Mouse (Mus musculus): ENCODE results near the gene H3f3a. TPM values are rescaled to one million over a fixed set of nuclear protein-coding genes. Genes with fewer than 3 reads are reported as not detected.

Gene H3f3a
- total and polyA plus RNA-seq, 3 experiments, result 571 to 1,420 (median 715) TPM

DNA sequence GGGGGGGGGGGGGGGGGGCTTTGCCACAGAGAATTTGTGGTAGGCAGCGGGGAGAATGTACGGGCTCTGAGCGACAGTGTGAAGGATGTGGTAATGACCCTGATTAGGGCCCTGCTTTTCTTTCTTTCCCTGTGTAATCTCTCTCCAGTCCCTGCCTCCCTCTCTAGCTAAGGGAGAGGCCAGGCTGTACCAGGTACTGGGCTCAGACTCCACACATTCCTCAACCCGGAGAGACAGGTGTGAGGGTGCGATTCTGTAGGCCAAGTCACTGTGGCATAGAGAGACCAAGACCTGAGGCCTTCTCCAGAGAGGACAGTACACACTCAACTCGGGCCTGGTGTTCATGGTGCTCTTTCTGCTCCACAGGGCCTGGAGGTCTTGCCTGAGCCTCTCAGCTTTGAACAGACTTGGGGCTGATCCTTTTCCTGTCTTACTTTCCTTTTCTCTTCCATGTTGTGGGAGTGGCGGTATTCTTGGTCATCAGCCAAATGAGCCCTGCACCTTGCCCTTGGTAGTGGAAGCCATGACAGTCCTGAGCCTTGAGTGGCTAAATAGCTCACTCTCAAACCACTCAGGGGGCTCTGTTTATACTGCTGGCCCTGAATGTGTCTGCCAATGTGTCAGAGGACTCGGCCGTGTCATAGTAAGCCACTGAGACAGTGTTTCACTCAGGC is 30.7 kb downstream of the H3f3a start:
- dilution Hi-C loops (cut with MboI; ENCODE audit: extremely low pct_ligation_motif_present, extremely low pct_unique_long_range_greater_than_20kb, low sequenced_read_pairs), result no loop called here
- H3K4me1 ChIP-seq (ENCODE audit: control insufficient read depth in 1 of 2, insufficient read depth in 2 of 2), result 0 out of 4 replicates have a peak, but pooled peaks cover 0 to 2% of the 10 kb centered on the region in 2 experiments
- no peak overlapping the region for H3K27ac ChIP-seq (ENCODE audit: insufficient read depth, low read depth)
- H3K36me3 ChIP-seq (replicated peaks in 1 of 2; ENCODE audit: control insufficient read depth in 1 of 2, insufficient read depth in 1 of 2, low read length in 1 of 2), result no peaks in the 10 kb centered on the region
- H3K4me3 ChIP-seq (replicated peaks in 1 of 3; ENCODE audit: low read depth in 2 of 3, low read length in 2 of 3, poor library complexity in 1 of 3), result no peak overlapping the region
- in situ Hi-C loops (cut with MboI; ENCODE audit: low pct_ligation_motif_present, low pct_unique_long_range_greater_than_20kb, low sequenced_read_pairs), result no loop called here
- no peak for TF ChIP-seq MEF2A (IDR thresholded peaks at IDR 0.05; ENCODE audit: borderline replicate concordance, low read depth, low read length)
- no peak for TF ChIP-seq JUND (conservative IDR thresholded peaks at IDR 0.05; ENCODE audit: low read depth, low read length)
- no peak for TF ChIP-seq IRF4 (IDR thresholded peaks at IDR 0.05; ENCODE audit: low read depth, low read length)
- no peak overlapping the region for H3K9ac ChIP-seq (ENCODE audit: insufficient read depth, low read depth)
- peaks cover 10% of the 10 kb centered on the region for H3K9me3 ChIP-seq (replicated peaks; ENCODE audit: low read length)
- no peaks in the 10 kb centered on the region for H3K79me2 ChIP-seq (replicated peaks; ENCODE audit: control insufficient read depth, extremely low read depth, insufficient read depth, poor library complexity, severe bottlenecking)
- H3K4me2 ChIP-seq (ENCODE audit: insufficient read depth, low read depth, poor library complexity, severe bottlenecking), result no peak overlapping the region
- DNase-seq (ENCODE audit: extremely low read depth), result no peak
- H3K27me3 ChIP-seq (replicated peaks), result no peaks in the 10 kb centered on the region

DNA sequence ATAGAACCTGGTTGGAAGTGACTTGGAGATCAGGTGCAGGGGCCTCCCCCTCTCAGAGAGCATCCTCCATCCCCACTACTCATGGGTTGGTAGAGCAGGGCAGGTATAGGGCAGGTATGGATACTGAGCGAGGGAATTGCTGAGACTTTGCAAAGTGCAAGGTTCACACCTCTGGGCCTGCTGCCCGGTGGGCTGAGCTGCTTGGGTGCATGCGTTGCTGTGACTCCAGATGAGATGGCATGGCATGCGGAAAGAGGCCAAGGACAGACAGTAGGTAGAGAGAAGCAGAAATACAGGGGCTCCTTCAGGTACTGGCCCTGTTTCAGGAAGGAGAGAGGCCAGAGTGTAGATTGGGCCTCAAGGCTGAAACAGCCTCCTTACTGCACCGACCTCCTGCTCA is 32.5 kb downstream of the H3f3a start:
- dilution Hi-C loops (cut with MboI; ENCODE audit: extremely low pct_ligation_motif_present, extremely low pct_unique_long_range_greater_than_20kb, low sequenced_read_pairs), result no loop called here

DNA sequence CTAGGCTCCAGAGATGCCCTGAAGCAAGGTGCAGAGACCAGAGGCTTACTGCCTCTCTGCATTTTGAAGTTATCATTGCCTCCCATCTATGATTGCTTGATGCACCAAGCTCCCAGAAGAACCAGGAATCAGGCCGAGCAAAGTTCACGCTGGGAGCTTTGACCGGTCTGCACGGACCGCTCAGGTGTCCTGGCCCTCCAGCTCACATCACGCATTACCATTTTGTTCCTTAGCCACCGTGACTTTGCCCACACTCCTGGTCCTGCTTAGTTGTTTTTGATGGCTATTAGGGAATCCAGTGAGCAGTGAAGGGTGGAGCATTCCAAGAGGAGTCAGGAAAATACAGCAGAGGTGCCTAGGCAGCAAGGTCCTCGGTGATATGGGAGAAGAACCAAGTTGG is 33.5 kb downstream of the H3f3a start:
- Histone ChIP-seq H3K4me3 (replicated peaks in 1 of 3; ENCODE audit: low read depth in 2 of 3, low read length in 2 of 3, poor library complexity in 1 of 3) (no peak overlapping the region), H3K4me2 (ENCODE audit: insufficient read depth, low read depth, poor library complexity, severe bottlenecking) (no peak overlapping the region)

More for the DNA sequence above, 32.5 kb downstream of the H3f3a start:
- DNase-seq (ENCODE audit: extremely low read depth), result no peak
- TF ChIP-seq USF2 (conservative IDR thresholded peaks at IDR 0.05; ENCODE audit: low read depth, low read length) (no peak), ZC3H11A (IDR thresholded peaks at IDR 0.05; ENCODE audit: low read depth, low read length) (no peak), MXI1 (IDR thresholded peaks at IDR 0.05; ENCODE audit: low read depth, low read length) (no peak), JUN (IDR thresholded peaks at IDR 0.05; ENCODE audit: insufficient read depth, low read depth, low read length) (no peak), HCFC1 (IDR thresholded peaks at IDR 0.05; ENCODE audit: low read depth, low read length) (no peak), ZNF384 (IDR thresholded peaks at IDR 0.05; ENCODE audit: low read depth, low read length) (no peak), CHD1 (IDR thresholded peaks at IDR 0.05; ENCODE audit: low read depth, low read length) (no peak), MAFK (IDR thresholded peaks at IDR 0.05; ENCODE audit: insufficient replicate concordance, low read length) (no peak), SMC3 (IDR thresholded peaks at IDR 0.05; ENCODE audit: low read depth, low read length) (no peak), ETS1 (conservative IDR thresholded peaks at IDR 0.05; ENCODE audit: low read depth, low read length) (no peak), BHLHE40 (IDR thresholded peaks at IDR 0.05; ENCODE audit: low read depth, low read length) (no peak), MAZ (IDR thresholded peaks at IDR 0.05; ENCODE audit: low read depth, low read length) (no peak), KAT2A (IDR thresholded peaks at IDR 0.05; ENCODE audit: insufficient replicate concordance, low read length) (no peak), POLR2AphosphoS2 (IDR thresholded peaks at IDR 0.05; ENCODE audit: low read depth, low read length) (no peak), E2F4 (IDR thresholded peaks at IDR 0.05; ENCODE audit: insufficient replicate concordance, low read depth, low read length) (no peak), CHD2 (IDR thresholded peaks at IDR 0.05; ENCODE audit: low read length) (no peak)
- no peaks in the 10 kb centered on the region for H3K27me3 ChIP-seq (replicated peaks)
- peaks cover 14% of the 10 kb centered on the region for H3K9me3 ChIP-seq (replicated peaks; ENCODE audit: low read length)
- H3K4me2 ChIP-seq (ENCODE audit: insufficient read depth, low read depth, poor library complexity, severe bottlenecking), result no peak overlapping the region
- in situ Hi-C loops (cut with MboI; ENCODE audit: low pct_ligation_motif_present, low pct_unique_long_range_greater_than_20kb, low sequenced_read_pairs), result no loop called here
- no peak overlapping the region for H3K4me3 ChIP-seq (replicated peaks in 1 of 3; ENCODE audit: low read depth in 2 of 3, low read length in 2 of 3, poor library complexity in 1 of 3)
- H3K27ac ChIP-seq (ENCODE audit: insufficient read depth, low read depth), result no peak overlapping the region
- H3K9ac ChIP-seq (ENCODE audit: insufficient read depth, low read depth), result no peak overlapping the region
- no peaks in the 10 kb centered on the region for H3K79me2 ChIP-seq (replicated peaks; ENCODE audit: control insufficient read depth, extremely low read depth, insufficient read depth, poor library complexity, severe bottlenecking)
- H3K4me1 ChIP-seq (ENCODE audit: control insufficient read depth in 1 of 2, insufficient read depth in 2 of 2), result peaks cover 3% of the 10 kb centered on the region in 2 experiments
- no peaks in the 10 kb centered on the region for H3K36me3 ChIP-seq (replicated peaks in 1 of 2; ENCODE audit: control insufficient read depth in 1 of 2, insufficient read depth in 1 of 2, low read length in 1 of 2)

More for the DNA sequence above, 33.5 kb downstream of the H3f3a start:
- Histone ChIP-seq H3K36me3 (replicated peaks in 1 of 2; ENCODE audit: control insufficient read depth in 1 of 2, insufficient read depth in 1 of 2, low read length in 1 of 2) (no peaks in the 10 kb centered on the region), H3K4me1 (ENCODE audit: control insufficient read depth in 1 of 2, insufficient read depth in 2 of 2) (peaks cover 10 to 13% of the 10 kb centered on the region in 2 experiments), H3K27me3 (replicated peaks) (no peaks in the 10 kb centered on the region), H3K27ac (ENCODE audit: insufficient read depth, low read depth) (no peak overlapping the region), H3K79me2 (replicated peaks; ENCODE audit: control insufficient read depth, extremely low read depth, insufficient read depth, poor library complexity, severe bottlenecking) (no peaks in the 10 kb centered on the region), H3K9me3 (replicated peaks; ENCODE audit: low read length) (peaks cover 16% of the 10 kb centered on the region), H3K9ac (ENCODE audit: insufficient read depth, low read depth) (no peak overlapping the region)
- TF ChIP-seq ETS1 (conservative IDR thresholded peaks at IDR 0.05; ENCODE audit: low read depth, low read length), result no peak
- no peak for TF ChIP-seq USF1 (IDR thresholded peaks at IDR 0.05; ENCODE audit: low read depth, low read length)
- no peak for TF ChIP-seq MEF2A (IDR thresholded peaks at IDR 0.05; ENCODE audit: borderline replicate concordance, low read depth, low read length)
- no peak for TF ChIP-seq TCF12 (IDR thresholded peaks at IDR 0.05; ENCODE audit: low read depth, low read length)
- no peak for TF ChIP-seq HCFC1 (IDR thresholded peaks at IDR 0.05; ENCODE audit: low read depth, low read length)
- TF ChIP-seq JUND (conservative IDR thresholded peaks at IDR 0.05; ENCODE audit: low read depth, low read length), result no peak
- TF ChIP-seq JUN (IDR thresholded peaks at IDR 0.05; ENCODE audit: insufficient read depth, low read depth, low read length), result no peak
- no peak for TF ChIP-seq PAX5 (IDR thresholded peaks at IDR 0.05; ENCODE audit: low read length)
- TF ChIP-seq CTCF (conservative IDR thresholded peaks at IDR 0.05 in 1 of 2, IDR thresholded peaks at IDR 0.05 in 1 of 2; ENCODE audit: low read depth in 2 of 2, low read length in 2 of 2), result no peak
- no peak for TF ChIP-seq MAFK (IDR thresholded peaks at IDR 0.05; ENCODE audit: insufficient replicate concordance, low read length)
- TF ChIP-seq MAX (IDR thresholded peaks at IDR 0.05; ENCODE audit: low read length), result no peak
- dilution Hi-C loops (cut with MboI; ENCODE audit: extremely low pct_ligation_motif_present, extremely low pct_unique_long_range_greater_than_20kb, low sequenced_read_pairs), result no loop called here
- DNase-seq (ENCODE audit: extremely low read depth), result no peak
- in situ Hi-C loops (cut with MboI; ENCODE audit: low pct_ligation_motif_present, low pct_unique_long_range_greater_than_20kb, low sequenced_read_pairs), result no loop called here

All from CH12.LX (cell line).